Mouse (Mus musculus) central nervous system, embryonic 11.5 days (tissue): ENCODE measurements around the gene Ppfibp1. TPM values are rescaled to one million over a fixed set of nuclear protein-coding genes. Genes with fewer than 3 reads are reported as not detected.

Experiments used
- polyA plus RNA-seq: library from polyadenylated mRNA; depleted of rRNA; stranded (reverse); fragments of >200 nt; gene quantifications from 2 replicates; pipeline ENCODE4 v1.2.3, GENCODE M21; 2012; rRNA removed

The Ppfibp1 gene
- 24.9 and 29.6 TPM in 2 replicates for polyA plus RNA-seq

DNA sequence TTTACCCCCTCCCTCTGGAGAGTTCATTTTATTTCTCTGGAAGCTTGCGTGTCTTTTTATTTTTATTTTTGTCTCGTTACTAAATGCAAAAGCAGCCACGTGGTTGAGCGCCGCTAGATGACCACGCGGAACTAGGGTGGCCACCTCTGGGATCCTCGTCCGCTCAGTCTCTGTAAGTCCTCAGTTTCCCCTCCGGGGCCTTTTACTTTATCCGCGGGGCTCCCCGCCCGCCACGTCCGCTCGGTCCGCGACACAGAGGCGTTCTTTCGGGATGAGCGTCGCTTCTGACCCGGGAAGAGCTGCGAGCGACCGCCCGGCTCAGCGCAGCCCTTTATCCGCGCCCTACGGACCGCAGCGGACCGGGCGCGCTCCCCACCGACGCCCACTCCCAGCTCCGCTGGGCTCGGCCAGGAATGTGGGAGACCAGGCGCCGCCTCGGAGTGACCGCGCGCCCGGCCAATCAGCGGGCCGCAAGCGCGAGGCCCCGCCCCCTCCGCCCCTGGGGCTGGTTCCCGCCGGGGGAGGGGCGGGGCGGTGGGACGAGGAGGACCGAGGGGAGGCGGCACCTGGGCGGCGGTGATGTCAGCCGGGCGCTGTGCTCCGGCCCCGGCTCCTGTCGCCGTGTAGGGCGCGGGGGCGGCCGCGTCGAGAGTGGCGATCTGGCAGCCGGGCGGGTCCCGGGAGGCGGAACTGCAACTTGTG, at the start of gene Ppfibp1:
Gene Ppfibp1 (plus strand): TSS at position 530 of the 702 bp plus-strand sequence.

DNA sequence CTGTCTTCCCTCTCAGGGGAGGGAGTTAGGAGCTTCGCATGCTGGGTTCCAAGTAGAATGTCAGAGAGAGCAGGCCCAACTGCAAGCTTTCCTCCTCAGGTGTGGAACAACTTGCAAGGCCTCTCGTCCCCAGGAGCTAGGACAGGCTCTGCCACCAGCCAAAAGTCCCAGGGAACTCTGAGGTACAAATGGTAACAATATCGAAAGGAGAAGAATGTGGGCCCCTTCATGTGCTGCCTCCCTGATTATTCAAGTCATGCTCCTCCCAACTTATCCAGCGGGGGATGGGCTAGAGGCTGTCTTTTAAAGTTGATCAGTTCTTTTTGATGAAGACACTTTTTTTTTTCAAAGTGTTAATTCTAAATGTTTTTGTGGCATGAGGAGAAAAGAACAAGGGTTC, 38.2 kb upstream of the Ppfibp1 start, which contains the start of gene Smco2:
Gene Smco2 (plus strand): TSS at position 55 of the 400 bp plus-strand sequence.

GRCm38 (mm10) chr6:146954258-146954657, 66.0 kb downstream of the Ppfibp1 start, which contains the start of gene 1700034J05Rik:
Gene 1700034J05Rik, minus strand, starts transcription at chr6:146954422.

GRCm38 (mm10) chr6:147032303-147032925, 144.1 kb downstream of the Ppfibp1 start, which contains the start of gene Rep15:
Gene Rep15, plus strand, starts transcription at chr6:147032584.

GRCm38 (mm10) chr6:147042291-147043290, 154.3 kb downstream of the Ppfibp1 start, which contains the start of gene Mrps35:
Gene Mrps35, plus strand, starts transcription at chr6:147042764.

Other genes starting within 250 kb of the Ppfibp1 start
- gene Med21, start 245.9 kb upstream of the Ppfibp1 start, polyA plus RNA-seq: 51.2 and 115 TPM in 2 replicates
- gene Tm7sf3, start 245.7 kb upstream of the Ppfibp1 start, polyA plus RNA-seq: 8.9 and 14.7 TPM in 2 replicates
- 11.4 and 13.7 TPM in 2 replicates for gene Stk38l, start 163.5 kb upstream of the Ppfibp1 start, polyA plus RNA-seq
- 2.5 and 8.8 TPM in 2 replicates for gene Arntl2, start 92.4 kb upstream of the Ppfibp1 start, polyA plus RNA-seq
- gene Smco2, start 38.4 kb upstream of the Ppfibp1 start, polyA plus RNA-seq: not detected in 2 replicates
- gene 1700034J05Rik, start 65.9 kb downstream of the Ppfibp1 start, polyA plus RNA-seq: not detected in 2 replicates
- 0.72 and 0.81 TPM in 2 replicates for gene Rep15, start 144.1 kb downstream of the Ppfibp1 start, polyA plus RNA-seq
- 53.5 and 66.4 TPM in 2 replicates for gene Mrps35, start 154.3 kb downstream of the Ppfibp1 start, polyA plus RNA-seq
- gene Mansc4, start 198.5 kb downstream of the Ppfibp1 start, polyA plus RNA-seq: 0.55 and 0.65 TPM in 2 replicates
- gene Klhl42, start 202.9 kb downstream of the Ppfibp1 start, polyA plus RNA-seq: 6.7 and 9.3 TPM in 2 replicates